Mouse (Mus musculus): ENCODE results near the gene Mcf2. TPM values are rescaled to one million over a fixed set of nuclear protein-coding genes. Genes with fewer than 3 reads are reported as not detected.

Gene Mcf2
- polyA plus RNA-seq, 2 experiments = 0.01 to 0.08 TPM

DNA sequence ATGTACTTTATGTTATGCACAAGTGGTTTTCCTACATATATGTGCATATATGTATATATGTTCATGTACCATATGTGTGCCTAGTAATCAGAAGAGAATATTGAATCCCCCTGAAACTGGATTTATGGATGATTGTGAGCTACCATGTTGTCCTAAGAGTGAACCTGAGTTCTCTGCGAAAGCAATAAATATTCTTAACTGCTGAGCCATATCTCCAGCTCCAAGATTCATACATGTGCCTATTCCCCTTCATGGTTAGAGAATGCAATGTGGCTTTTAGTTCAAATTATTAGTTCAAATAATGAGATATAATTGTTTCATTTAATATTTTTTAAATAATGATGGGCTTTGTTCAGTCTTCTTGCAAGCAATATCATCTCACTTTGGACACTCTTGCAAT, 124.1 kb downstream of the Mcf2 start:
- WGBS (ENCODE audit: insufficient replicate concordance) = 61% methylated on average over 1 of the region's 1 CpGs
- no peak overlapping the region for H3K4me2 ChIP-seq (ENCODE audit: low read depth)
- H3K27me3 ChIP-seq (ENCODE audit: control insufficient read depth, insufficient read depth, low read length) = no peaks in the 10 kb centered on the region
- no peak for TF ChIP-seq EP300 (IDR thresholded peaks at IDR 0.05; ENCODE audit: low read depth)
- TF ChIP-seq CTCF (IDR thresholded peaks at IDR 0.05; ENCODE audit: low read depth) = no peak
- H3K9ac ChIP-seq (replicated peaks) = no peak overlapping the region
- H3K27ac ChIP-seq = no peak overlapping the region
- ATAC-seq (ENCODE audit: insufficient read depth) = no peak
- H3K4me3 ChIP-seq (ENCODE audit: insufficient read depth in 1 of 2, low read depth in 2 of 2, low read length in 2 of 2) = no peak overlapping the region
- no peaks in the 10 kb centered on the region for H3K4me1 ChIP-seq (replicated peaks; ENCODE audit: control insufficient read depth in 2 of 2, insufficient read depth in 2 of 2, low read length in 1 of 2)
- H3K36me3 ChIP-seq (replicated peaks; ENCODE audit: control insufficient read depth, insufficient read depth, low read depth) = no peaks in the 10 kb centered on the region
- H3K9me3 ChIP-seq (ENCODE audit: control insufficient read depth, low read length) = no peaks in the 10 kb centered on the region
- no peak for DNase-seq (ENCODE audit: low read depth in 3 of 3, low spot score in 3 of 3)

DNA sequence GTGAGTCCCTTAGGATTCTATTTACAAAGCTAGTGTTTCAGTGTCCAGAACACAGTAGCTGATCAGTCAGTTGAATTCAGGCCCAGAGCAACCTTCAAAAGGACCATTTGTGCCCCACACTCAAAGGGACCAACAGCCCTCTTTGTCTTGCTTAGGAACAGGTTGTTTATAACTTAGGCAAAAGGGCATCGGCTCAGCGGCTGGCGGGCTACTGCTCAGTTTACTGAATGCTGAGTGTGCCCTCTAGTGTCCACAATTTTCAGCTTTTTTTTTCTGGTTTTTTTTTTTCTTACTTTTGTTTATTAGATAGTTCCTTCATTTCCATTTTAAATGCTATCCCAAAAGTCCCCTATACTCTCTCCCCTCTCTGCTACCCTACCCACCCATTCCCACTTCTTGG, 152.2 kb downstream of the Mcf2 start:
- 9% methylated on average over 3 of the region's 3 CpGs for WGBS (ENCODE audit: insufficient replicate concordance)
- Histone ChIP-seq H3K27me3 (ENCODE audit: control insufficient read depth, insufficient read depth, low read length) (no peaks in the 10 kb centered on the region), H3K4me2 (ENCODE audit: low read depth) (no peak overlapping the region), H3K36me3 (replicated peaks; ENCODE audit: control insufficient read depth, insufficient read depth, low read depth) (no peaks in the 10 kb centered on the region), H3K9ac (replicated peaks) (no peak overlapping the region), H3K9me3 (ENCODE audit: control insufficient read depth, low read length) (no peaks in the 10 kb centered on the region), H3K4me1 (replicated peaks; ENCODE audit: control insufficient read depth in 2 of 2, insufficient read depth in 2 of 2, low read length in 1 of 2) (no peaks in the 10 kb centered on the region), H3K4me3 (ENCODE audit: insufficient read depth in 1 of 2, low read depth in 2 of 2, low read length in 2 of 2) (no peak overlapping the region), H3K27ac (no peak overlapping the region)
- no peak for ATAC-seq (ENCODE audit: insufficient read depth)
- TF ChIP-seq EP300 (IDR thresholded peaks at IDR 0.05; ENCODE audit: low read depth) (no peak), CTCF (IDR thresholded peaks at IDR 0.05; ENCODE audit: low read depth) (peak; percentile 26; the same call in 1 of the 2 replicates)
- DNase-seq (ENCODE audit: low read depth in 3 of 3, low spot score in 3 of 3) = no peak

DNA sequence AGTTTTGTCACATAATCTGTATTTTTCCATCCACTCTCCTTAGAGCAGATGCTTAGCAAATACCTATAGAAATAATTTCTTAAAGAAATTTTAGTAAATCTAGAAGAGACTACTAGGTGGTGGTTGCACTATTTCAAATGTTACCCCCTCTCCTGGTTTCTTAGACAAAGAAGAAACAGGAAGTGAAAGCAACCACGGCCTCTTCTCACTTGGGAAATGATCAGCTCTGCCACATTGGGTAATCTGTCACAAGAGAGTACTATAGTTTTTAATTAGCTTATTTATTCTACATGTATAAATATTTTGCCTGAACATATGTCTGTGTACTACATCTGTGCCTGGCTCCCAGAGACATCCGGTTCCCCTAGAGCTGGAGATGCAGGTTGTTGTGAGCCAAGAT, 157.3 kb downstream of the Mcf2 start:
- DNase-seq (ENCODE audit: low read depth in 3 of 3, low spot score in 3 of 3) = no peak
- no peak overlapping the region for H3K4me3 ChIP-seq (ENCODE audit: insufficient read depth in 1 of 2, low read depth in 2 of 2, low read length in 2 of 2)

DNA sequence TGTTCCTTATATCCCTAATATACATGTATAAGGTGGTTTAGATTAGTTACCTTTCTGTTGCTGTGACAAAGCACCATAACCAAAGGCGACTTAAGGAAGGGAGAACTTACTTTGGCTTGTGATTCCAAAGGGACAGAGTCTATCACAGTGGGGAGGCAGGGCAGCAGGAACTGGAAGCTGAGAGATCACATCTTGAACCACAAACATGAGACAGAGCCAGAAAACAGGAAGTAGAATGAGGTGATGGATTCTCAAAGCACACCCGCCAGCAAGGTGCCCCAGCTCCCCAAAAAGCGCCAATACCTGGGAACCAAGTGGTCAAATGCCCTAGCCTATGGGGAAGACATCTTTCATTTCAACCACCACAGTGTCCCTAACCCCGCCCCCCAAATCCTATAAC, 157.9 kb downstream of the Mcf2 start:
- Histone ChIP-seq H3K4me1 (replicated peaks; ENCODE audit: control insufficient read depth in 2 of 2, insufficient read depth in 2 of 2, low read length in 1 of 2) (no peaks in the 10 kb centered on the region), H3K36me3 (replicated peaks; ENCODE audit: control insufficient read depth, insufficient read depth, low read depth) (no peaks in the 10 kb centered on the region), H3K27ac (no peak overlapping the region), H3K9ac (replicated peaks) (no peak overlapping the region), H3K4me3 (ENCODE audit: insufficient read depth in 1 of 2, low read depth in 2 of 2, low read length in 2 of 2) (no peak overlapping the region), H3K9me3 (ENCODE audit: control insufficient read depth, low read length) (no peaks in the 10 kb centered on the region), H3K27me3 (ENCODE audit: control insufficient read depth, insufficient read depth, low read length) (no peaks in the 10 kb centered on the region), H3K4me2 (ENCODE audit: low read depth) (no peak overlapping the region)
- ATAC-seq (ENCODE audit: insufficient read depth) (no peak), DNase-seq (ENCODE audit: low read depth in 3 of 3, low spot score in 3 of 3) (no peak)
- 50% methylated on average over 4 of the region's 4 CpGs for WGBS (ENCODE audit: insufficient replicate concordance)
- TF ChIP-seq CTCF (IDR thresholded peaks at IDR 0.05; ENCODE audit: low read depth) (no peak), EP300 (IDR thresholded peaks at IDR 0.05; ENCODE audit: low read depth) (no peak)

More for the DNA sequence above, 157.3 kb downstream of the Mcf2 start:
- Histone ChIP-seq H3K9me3 (ENCODE audit: control insufficient read depth, low read length) (no peaks in the 10 kb centered on the region), H3K27me3 (ENCODE audit: control insufficient read depth, insufficient read depth, low read length) (no peaks in the 10 kb centered on the region), H3K36me3 (replicated peaks; ENCODE audit: control insufficient read depth, insufficient read depth, low read depth) (no peaks in the 10 kb centered on the region), H3K4me2 (ENCODE audit: low read depth) (no peak overlapping the region), H3K9ac (replicated peaks) (no peak overlapping the region), H3K27ac (no peak overlapping the region), H3K4me1 (replicated peaks; ENCODE audit: control insufficient read depth in 2 of 2, insufficient read depth in 2 of 2, low read length in 1 of 2) (no peaks in the 10 kb centered on the region)
- TF ChIP-seq CTCF (IDR thresholded peaks at IDR 0.05; ENCODE audit: low read depth) (no peak), EP300 (IDR thresholded peaks at IDR 0.05; ENCODE audit: low read depth) (no peak)
- no peak for ATAC-seq (ENCODE audit: insufficient read depth)
- 50% methylated on average over 2 of the region's 2 CpGs for WGBS (ENCODE audit: insufficient replicate concordance)

DNA sequence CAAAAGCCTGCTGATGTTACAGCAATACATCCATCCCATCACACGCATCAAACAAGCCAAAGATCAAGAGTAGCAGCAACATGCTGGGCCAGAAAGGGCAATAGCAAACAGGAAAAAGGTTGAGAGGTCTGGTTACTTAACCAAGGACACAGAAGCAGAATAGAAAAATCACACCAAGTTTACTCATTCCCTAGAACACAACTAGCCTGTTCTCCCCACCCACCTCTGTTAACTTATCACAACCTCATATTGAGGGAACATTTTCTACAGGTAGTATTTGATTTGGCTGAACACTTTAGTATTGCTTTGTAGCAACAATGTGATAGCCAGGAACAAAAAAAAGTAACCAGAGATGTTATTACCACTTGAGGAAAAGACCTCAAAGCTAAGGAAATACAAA, 164.3 kb downstream of the Mcf2 start:
- ATAC-seq (ENCODE audit: insufficient read depth) = no peak
- DNase-seq (ENCODE audit: low read depth in 3 of 3, low spot score in 3 of 3) = no peak
- 72% methylated on average over 1 of the region's 1 CpGs for WGBS (ENCODE audit: insufficient replicate concordance)

More for the DNA sequence above, 164.3 kb downstream of the Mcf2 start:
- H3K4me1 ChIP-seq (replicated peaks; ENCODE audit: control insufficient read depth in 2 of 2, insufficient read depth in 2 of 2, low read length in 1 of 2) = no peaks in the 10 kb centered on the region
- H3K9me3 ChIP-seq (ENCODE audit: control insufficient read depth, low read length) = no peaks in the 10 kb centered on the region
- no peak overlapping the region for H3K9ac ChIP-seq (replicated peaks)
- TF ChIP-seq EP300 (IDR thresholded peaks at IDR 0.05; ENCODE audit: low read depth) (no peak), CTCF (IDR thresholded peaks at IDR 0.05; ENCODE audit: low read depth) (no peak)
- H3K27ac ChIP-seq = no peak overlapping the region
- H3K4me3 ChIP-seq (ENCODE audit: insufficient read depth in 1 of 2, low read depth in 2 of 2, low read length in 2 of 2) = no peak overlapping the region
- H3K27me3 ChIP-seq (ENCODE audit: control insufficient read depth, insufficient read depth, low read length) = no peaks in the 10 kb centered on the region
- no peaks in the 10 kb centered on the region for H3K36me3 ChIP-seq (replicated peaks; ENCODE audit: control insufficient read depth, insufficient read depth, low read depth)
- H3K4me2 ChIP-seq (ENCODE audit: low read depth) = no peak overlapping the region

All from liver, embryonic 14.5 days (tissue).